Mouse (Mus musculus): Measurements from ENCODE around the gene Gm9758.
"Not testable (repeated sequence)": the region's sequence is repeated elsewhere in the genome, so short reads cannot be mapped to it uniquely, and the experiment has no call there.

DNA sequence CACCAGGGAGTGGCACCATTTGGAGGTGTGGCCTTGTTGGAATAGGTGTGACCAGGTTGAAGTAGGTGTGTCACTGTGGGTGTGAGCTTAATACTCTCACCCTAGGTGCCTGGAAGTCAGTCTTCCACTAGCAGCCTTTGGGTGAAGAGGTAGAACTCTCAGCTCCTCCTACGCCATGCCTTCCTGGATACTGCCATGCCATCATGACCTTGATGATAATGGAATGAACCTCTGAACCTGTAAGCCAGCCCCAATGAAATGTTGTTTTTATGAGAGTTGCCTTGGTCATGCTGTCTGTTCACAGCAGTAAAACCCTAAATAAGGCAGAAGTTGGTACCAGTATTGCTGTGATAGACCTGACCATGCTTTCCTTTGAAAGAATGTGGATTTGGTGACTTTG lies 26.3 kb upstream of the Gm9758 start:
- not testable (repeated sequence) for TF ChIP-seq ZNF384 (IDR thresholded peaks at IDR 0.05; ENCODE audit: low read depth, low read length); MAFK (IDR thresholded peaks at IDR 0.05; ENCODE audit: insufficient read depth, low read depth, low read length)
